Mouse (Mus musculus): ENCODE results near the gene Gm3045.

- TF ChIP-seq PAX5 (IDR thresholded peaks at IDR 0.05; ENCODE audit: low read length) (no peak), POLR2A (IDR thresholded peaks at IDR 0.05; ENCODE audit: low read depth, low read length) (no peak)
Observed at GRCm38 (mm10) chr13:56462791-56463190, 36.4 kb downstream of the Gm3045 start.
